Mouse (Mus musculus) Patski (cell line): Measurements from ENCODE around the gene Nbr1. TPM values are rescaled to one million over a fixed set of nuclear protein-coding genes. Genes with fewer than 3 reads are reported as not detected.
"Not testable (repeated sequence)": the region's sequence is repeated elsewhere in the genome, so short reads cannot be mapped to it uniquely, and the experiment has no call there.

Source experiments
- ATAC-seq: fragments of 100-300 bp; one replicate; pipeline ENCODE4 v1.8.0; 2021
- CTCF ChIA-PET: fragments of 350-600 bp; sonication (Branson Sonifier 250); formaldehyde crosslinking; loops from one replicate; lab custom pipeline; 2022; ENCODE audit warnings: inconsistent platforms; lab: Charles Lee
- POLR2A ChIA-PET: fragments of 350-600 bp; sonication (Branson Sonifier 250); formaldehyde crosslinking; loops from one replicate; lab custom pipeline; 2022; ENCODE audit warnings: antibody characterized with exemption, inconsistent platforms; lab: Charles Lee
- DNase-seq: peaks from one replicate; pipeline ENCODE4 v3.0.0-alpha.2; 2011; ENCODE audit warnings: low read depth, low spot score
- H3K27me3 ChIP-seq: fragments of 371-371 bp; one replicate; pipeline ENCODE4 v1.5.1; 2021
- CTCF ChIP-seq: fragments of 100-300 bp; IDR thresholded peaks from one replicate; pipeline ENCODE4 v1.5.1; 2021
- in situ Hi-C: fragments of 300-500 bp; cut with MboI; formaldehyde crosslinking; loops from 3 replicates; pipeline ENCODE4 v1.11.1; 2018; ENCODE audit warnings: low pct_unique_long_range_greater_than_20kb, mixed read lengths
- polyA plus RNA-seq: library from polyadenylated mRNA; unstranded; gene quantifications from one replicate; pipeline ENCODE4 v1.2.3, GENCODE M21; 2021

The Nbr1 gene
- polyA plus RNA-seq, 1 experiment from 2014 or later, result 120 TPM

DNA sequence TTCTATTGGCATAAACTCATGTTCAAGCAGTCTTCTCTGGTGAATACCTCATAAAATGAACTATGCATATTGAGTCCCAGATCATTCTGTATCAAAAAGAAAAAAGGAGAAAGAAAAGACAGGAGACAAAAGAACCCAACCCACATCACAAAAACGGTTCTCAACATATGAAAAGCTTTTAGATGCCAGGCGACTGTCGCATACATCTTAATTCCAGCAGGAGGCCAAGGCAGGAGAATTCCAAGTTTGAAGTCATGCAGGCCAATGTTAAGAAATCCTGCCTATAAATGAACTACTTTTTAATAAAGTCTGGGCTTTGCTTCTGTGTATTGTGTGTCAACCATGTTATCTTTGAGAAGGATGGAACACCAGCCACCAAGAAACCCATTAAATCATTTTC is 52.2 kb downstream of the Nbr1 start:
- in situ Hi-C loops, result no loop called here
- ChIA-PET CTCF (interaction anchor here (0.5 kb wide), 1 partner anchor 187 kb away, joined by 3 read pairs; no protein-coding TSS in a partner anchor), POLR2A (no interaction called here)
- no peak for TF ChIP-seq CTCF
- peaks cover 16% of the 10 kb centered on the region for H3K27me3 ChIP-seq
- DNase-seq (no peak), ATAC-seq (no peak)

DNA sequence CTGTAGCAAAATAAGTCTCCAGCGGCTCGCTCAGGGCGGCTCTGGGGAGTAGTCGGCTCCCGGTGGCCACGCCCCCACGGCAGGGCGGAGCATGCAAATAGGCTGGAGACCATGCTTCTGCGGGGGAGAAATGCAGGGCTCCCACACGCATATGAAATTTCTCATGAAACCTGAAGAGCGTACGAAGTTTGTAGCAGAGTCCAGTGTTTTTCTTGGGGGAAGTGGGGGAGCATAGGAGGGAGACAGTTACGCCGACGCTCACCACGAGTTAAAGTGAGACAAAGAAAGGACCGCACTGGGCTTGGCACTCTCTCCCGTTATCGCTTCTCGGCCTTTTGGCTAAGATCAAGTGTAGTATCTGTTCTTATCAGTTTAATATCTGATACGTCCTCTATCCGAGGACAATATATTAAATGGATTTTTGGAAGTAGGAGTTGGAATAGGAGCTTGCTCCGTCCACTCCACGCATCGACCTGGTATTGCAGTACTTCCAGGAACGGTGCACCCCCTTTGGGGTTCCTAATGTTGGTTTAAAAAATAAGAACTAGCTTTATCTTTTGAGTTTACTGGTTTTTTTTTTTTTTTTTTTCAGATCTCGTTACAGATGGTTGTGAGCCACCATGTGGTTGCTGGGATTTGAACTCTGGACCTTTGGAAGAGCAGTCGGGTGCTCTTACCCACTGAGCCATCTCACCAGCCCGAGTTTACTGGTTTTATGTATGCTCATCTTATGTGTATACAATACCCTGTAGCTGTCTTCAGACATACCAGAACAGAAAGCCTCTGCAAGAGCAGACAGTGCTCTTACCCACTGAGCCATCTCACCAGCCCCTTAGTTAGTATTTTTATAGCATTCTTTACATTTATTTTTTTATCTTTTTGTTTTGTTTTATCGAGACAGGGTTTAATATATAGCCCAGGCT is 52.8 kb downstream of the Nbr1 start:
- in situ Hi-C loops, POLR2A ChIA-PET: not testable (repeated sequence)

DNA sequence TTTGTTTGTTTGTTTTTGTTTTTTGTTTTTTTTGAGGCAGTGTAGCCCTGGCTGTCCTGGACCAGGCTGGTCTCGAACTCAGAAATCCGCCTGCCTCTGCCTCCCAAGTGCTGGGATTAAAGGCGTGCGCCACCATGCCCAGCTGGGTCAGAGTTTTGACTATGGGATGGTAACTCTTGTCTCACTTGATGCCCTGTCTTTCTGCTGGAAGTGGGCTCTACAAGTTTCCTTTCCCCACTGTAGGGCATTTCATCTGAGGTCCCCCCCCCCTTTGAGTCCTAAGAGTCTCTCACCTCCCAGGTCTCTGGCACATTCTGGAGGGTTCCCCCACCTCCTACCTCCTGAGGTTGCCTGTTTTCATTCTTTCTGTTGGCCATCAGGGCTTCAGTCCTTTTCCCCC is 55.2 kb downstream of the Nbr1 start:
- ATAC-seq, in situ Hi-C loops, H3K27me3 ChIP-seq, DNase-seq, CTCF ChIA-PET: not testable (repeated sequence)
- POLR2A ChIA-PET, result interaction anchor here (1.0 kb wide), 1 partner anchor 8 kb away, joined by 4 read pairs; no protein-coding TSS in a partner anchor

More for the DNA sequence above, 52.8 kb downstream of the Nbr1 start:
- ATAC-seq, DNase-seq, CTCF ChIA-PET: not testable (repeated sequence)
- H3K27me3 ChIP-seq, result peaks cover 12% of the 10 kb centered on the region

DNA sequence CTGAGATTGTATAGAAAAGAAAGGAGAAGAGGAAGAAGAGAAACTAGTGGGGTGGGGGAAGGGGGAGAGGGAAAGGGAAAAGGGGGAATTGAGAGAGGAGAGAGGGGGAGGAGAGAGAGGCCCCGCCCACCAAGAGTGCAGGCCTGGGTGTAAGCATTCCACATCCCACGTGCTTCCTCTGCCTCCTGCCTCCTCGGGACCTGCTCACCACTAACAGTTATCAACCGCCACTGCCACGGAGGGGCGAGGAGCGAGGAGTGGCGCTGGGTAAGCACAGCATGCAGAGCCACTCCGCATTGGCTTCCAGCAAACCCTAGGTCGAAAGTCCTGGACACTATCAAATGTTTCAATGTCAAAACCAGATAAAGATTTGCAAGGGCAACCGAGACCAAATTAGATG is 58.5 kb downstream of the Nbr1 start:
- POLR2A ChIA-PET, result no interaction called here
- CTCF ChIA-PET, result no interaction called here
- no peak for TF ChIP-seq CTCF
- in situ Hi-C loops, result no loop called here
- H3K27me3 ChIP-seq, result peaks cover 6% of the 10 kb centered on the region
- ATAC-seq (no peak), DNase-seq (no peak)

DNA sequence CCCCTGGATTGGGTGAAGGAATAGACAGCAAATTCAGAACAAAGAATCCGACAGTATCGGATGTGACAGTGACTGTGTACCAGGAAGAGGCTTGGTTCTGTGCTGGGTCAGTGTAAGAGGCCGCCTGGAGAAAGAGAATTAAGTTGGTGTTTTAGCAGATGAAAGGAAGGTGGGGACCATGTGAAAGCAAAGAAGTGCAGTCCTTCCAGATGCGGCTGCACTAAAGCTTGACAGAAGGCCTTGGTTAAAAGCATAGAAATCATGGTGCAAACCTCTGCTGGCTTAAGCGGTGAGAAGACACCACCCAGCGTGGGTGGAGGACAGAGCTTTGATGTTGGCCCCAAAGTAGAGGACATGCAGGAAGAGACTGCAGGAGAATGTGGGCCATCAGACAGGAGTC is 61.6 kb downstream of the Nbr1 start:
- in situ Hi-C loops, result no loop called here
- DNase-seq (no peak), ATAC-seq (no peak)
- CTCF ChIA-PET, result no interaction called here
- TF ChIP-seq CTCF, result no peak
- H3K27me3 ChIP-seq, result peaks cover 6% of the 10 kb centered on the region
- POLR2A ChIA-PET, result no interaction called here

DNA sequence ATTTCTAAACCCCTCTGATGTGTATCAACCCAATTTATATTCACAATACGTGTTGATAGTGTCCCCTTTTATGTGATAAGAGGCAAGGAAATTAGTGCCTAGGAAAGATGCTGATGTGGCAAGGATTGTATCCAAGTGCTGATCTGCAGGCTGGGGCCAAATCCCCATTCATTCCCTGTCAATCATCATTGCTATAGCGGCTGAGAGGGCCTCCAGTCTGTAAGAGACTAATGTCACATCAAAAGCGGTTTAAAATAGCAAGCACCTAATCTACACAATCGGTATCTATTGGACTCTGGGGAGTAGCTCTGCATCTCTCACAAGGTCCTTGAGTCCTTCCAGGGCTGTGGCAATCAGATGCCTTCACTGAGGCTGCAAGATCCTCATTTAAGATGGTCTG is 62.2 kb downstream of the Nbr1 start:
- ChIA-PET CTCF (no interaction called here), POLR2A (no interaction called here)
- in situ Hi-C loops, result no loop called here
- H3K27me3 ChIP-seq, result peaks cover 6% of the 10 kb centered on the region
- no peak for TF ChIP-seq CTCF
- no peak for DNase-seq
- ATAC-seq, result no peak

DNA sequence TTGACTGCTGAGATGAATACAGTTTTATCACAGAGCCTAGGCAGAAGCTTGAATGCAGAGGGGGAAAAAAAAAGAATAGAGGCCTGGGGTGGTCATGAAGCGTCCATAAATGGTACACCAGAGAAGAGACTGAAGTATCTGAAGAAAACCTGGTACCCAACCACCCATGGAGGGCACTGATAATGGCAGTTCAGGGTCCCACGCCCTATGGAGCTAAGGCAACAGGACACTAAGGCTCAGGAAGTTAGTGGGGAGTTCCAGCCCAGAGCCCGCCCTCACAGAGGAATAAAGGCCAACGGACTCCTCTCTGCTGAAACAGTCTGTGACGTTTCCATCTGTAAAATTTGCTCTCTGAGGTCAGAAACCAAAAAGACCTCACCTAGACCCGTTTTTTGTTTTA is 63.4 kb downstream of the Nbr1 start:
- ChIA-PET CTCF (no interaction called here), POLR2A (interaction anchor here (0.5 to 0.7 kb wide), 2 partner anchors 9 to 20 kb away, joined by 3 to 4 read pairs; no protein-coding TSS in a partner anchor)
- ATAC-seq (no peak), DNase-seq (no peak)
- H3K27me3 ChIP-seq, result peaks cover 6% of the 10 kb centered on the region
- in situ Hi-C loops, result no loop called here
- no peak for TF ChIP-seq CTCF

DNA sequence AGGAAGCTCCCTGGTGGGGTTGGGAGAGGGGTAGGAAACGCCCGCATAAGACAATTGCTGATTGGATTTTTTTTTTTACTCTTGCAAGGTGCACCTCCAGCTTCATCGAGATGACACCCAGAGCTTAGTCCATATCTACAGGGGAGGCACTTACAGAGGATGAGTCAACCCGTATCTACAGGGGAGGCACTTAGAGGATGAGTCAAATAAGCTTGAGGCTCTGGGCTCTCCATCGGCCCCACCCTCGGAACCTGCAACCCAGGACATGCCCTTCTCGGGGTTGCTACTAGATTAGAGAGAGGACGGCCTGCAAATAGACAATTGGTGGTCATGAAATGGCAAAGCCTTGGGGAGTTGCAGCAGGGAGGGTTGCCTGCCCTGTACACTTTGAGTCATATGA is 64.2 kb downstream of the Nbr1 start:
- in situ Hi-C loops, result no loop called here
- H3K27me3 ChIP-seq, result peaks cover 6% of the 10 kb centered on the region
- no peak for TF ChIP-seq CTCF
- POLR2A ChIA-PET, result interaction anchor here (0.7 kb wide), 1 partner anchor 11 kb away, joined by 3 read pairs; the partner anchor contains the start of gene Rdm1
- CTCF ChIA-PET, result no interaction called here
- ATAC-seq (no peak), DNase-seq (no peak)

DNA sequence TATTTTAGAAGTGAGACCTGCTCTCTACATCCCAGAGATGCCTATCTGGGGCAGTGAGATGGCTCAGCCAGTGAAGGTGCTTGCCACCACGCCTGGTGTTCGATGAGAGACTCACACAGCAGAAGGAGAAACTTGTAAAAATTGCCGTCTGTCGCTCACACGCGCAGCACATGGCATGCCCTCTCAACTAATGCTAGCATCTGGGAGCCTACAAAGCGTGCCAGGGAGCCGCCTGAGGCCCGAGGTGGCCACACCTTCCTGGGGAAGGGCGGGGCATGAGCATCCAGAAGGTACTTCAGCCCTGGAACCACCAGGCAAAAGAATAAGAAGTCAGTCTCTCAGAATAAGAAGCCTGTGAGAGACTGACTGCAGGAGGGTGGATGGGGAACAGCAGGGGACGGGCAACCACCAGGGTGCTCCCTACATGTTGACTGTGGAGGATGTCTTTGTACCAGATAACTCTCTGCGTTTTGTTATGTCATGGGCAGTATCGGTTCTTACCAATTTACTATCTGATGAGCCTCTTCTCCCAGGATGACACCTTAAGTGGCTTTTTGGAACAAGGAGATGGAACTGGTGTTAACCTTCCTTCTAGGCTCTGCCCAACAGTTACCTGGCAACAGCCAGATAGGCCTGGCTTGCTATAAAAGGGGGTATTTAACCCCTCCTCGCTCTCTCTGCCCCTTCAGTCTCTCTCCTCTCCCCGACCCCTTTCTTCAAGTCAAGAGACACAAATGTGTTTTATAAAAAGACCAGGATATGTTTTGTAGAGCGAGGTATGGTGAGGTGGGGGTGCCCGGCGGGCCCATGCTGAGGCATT is 65.2 kb downstream of the Nbr1 start:
- ATAC-seq, result no peak
- in situ Hi-C loops, result no loop called here
- ChIA-PET POLR2A (interaction anchor here (0.6 kb wide), 1 partner anchor 68 kb away, joined by 5 read pairs; no protein-coding TSS in a partner anchor), CTCF (no interaction called here)
- TF ChIP-seq CTCF, result no peak
- peaks cover 6% of the 10 kb centered on the region for H3K27me3 ChIP-seq
- no peak for DNase-seq

DNA sequence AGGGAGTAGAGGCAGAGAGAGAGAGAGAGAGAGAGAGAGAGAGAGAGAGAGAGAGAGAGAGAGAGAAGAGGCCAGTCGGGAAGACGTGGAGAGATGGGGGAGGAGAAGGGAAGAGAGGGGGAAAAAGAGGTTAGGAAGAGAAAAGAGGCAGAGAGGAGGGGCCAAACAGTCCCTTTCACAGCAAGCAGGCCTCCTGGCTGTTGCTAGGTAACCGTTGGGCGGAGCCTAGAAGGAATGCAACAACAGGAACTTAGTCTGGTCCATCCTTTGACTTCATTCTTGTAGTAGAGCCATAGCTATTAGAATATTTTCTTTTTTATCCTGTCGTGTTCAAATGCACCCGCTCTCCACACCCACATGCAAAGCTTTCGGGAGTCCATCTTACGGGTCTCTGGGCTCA is 65.9 kb downstream of the Nbr1 start:
- no peak for TF ChIP-seq CTCF
- POLR2A ChIA-PET, result interaction anchor here (0.8 kb wide), 1 partner anchor 16 kb away, joined by 7 read pairs; no protein-coding TSS in a partner anchor
- CTCF ChIA-PET, result no interaction called here
- peaks cover 6% of the 10 kb centered on the region for H3K27me3 ChIP-seq
- in situ Hi-C loops, result no loop called here
- no peak for DNase-seq
- no peak for ATAC-seq
